Mouse (Mus musculus): Measurements from ENCODE around the gene B3galnt1. TPM values are rescaled to one million over a fixed set of nuclear protein-coding genes. Genes with fewer than 3 reads are reported as not detected.

The B3galnt1 gene
- 33.0 and 33.8 TPM in 2 replicates for polyA plus RNA-seq (2016; fragmentation: Nextera tagmentation; extraction: Ambion mirVana)

- H3K27me3 ChIP-seq (ENCODE audit: insufficient read depth, poor library complexity, severe bottlenecking): peaks cover 13% of the 10 kb centered on the region; the same call in 1 of the 2 replicates
- no peaks in the 10 kb centered on the region for H3K9me3 ChIP-seq
- H3K27ac ChIP-seq: peak within 1 kb of the TSS; percentile 90
- 0 out of 2 replicates have a peak, but pooled peaks cover 2% of the 10 kb centered on the region for H3K36me3 ChIP-seq
- peak within 1 kb of the TSS; percentile 77 for H3K4me3 ChIP-seq
- H3K4me1 ChIP-seq (replicated peaks): peaks cover 29% of the 10 kb centered on the region
- peak; percentile 75 for DNase-seq (ENCODE audit: low spot score)
- under 1% methylated on average over 93 of the region's 99 CpGs for WGBS
Observed at GRCm38 (mm10) chr3:69598261-69599165, at the start of gene B3galnt1. Gene B3galnt1, minus strand, starts transcription at chr3:69598960.

GRCm38 (mm10) chr3:69634521-69634920 is 35.8 kb upstream of the B3galnt1 start:
- no peak overlapping the region for H3K4me3 ChIP-seq
- H3K27ac ChIP-seq: no peak overlapping the region
- no peaks in the 10 kb centered on the region for H3K36me3 ChIP-seq
- no peaks in the 10 kb centered on the region for H3K27me3 ChIP-seq (ENCODE audit: insufficient read depth, poor library complexity, severe bottlenecking)
- H3K9me3 ChIP-seq: no peaks in the 10 kb centered on the region
- H3K4me1 ChIP-seq (replicated peaks): no peaks in the 10 kb centered on the region
- WGBS: 91% methylated on average over 3 of the region's 3 CpGs
- no peak for DNase-seq (ENCODE audit: low spot score)

- no peaks in the 10 kb centered on the region for H3K9me3 ChIP-seq
- no peak overlapping the region for H3K4me3 ChIP-seq
- WGBS: 87% methylated on average over 12 of the region's 12 CpGs
- H3K36me3 ChIP-seq: no peaks in the 10 kb centered on the region
- no peak overlapping the region for H3K27ac ChIP-seq
- H3K27me3 ChIP-seq (ENCODE audit: insufficient read depth, poor library complexity, severe bottlenecking): no peaks in the 10 kb centered on the region
- no peaks in the 10 kb centered on the region for H3K4me1 ChIP-seq (replicated peaks)
- DNase-seq (ENCODE audit: low spot score): no peak
Observed at GRCm38 (mm10) chr3:69633706-69634420, 35.1 kb upstream of the B3galnt1 start.

- 83% methylated on average over 11 of the region's 11 CpGs for WGBS
- Histone ChIP-seq H3K9me3 (no peaks in the 10 kb centered on the region), H3K4me1 (replicated peaks) (no peaks in the 10 kb centered on the region), H3K27me3 (ENCODE audit: insufficient read depth, poor library complexity, severe bottlenecking) (no peaks in the 10 kb centered on the region), H3K36me3 (no peaks in the 10 kb centered on the region), H3K4me3 (no peak overlapping the region), H3K27ac (no peak overlapping the region)
- no peak for DNase-seq (ENCODE audit: low spot score)
Observed at GRCm38 (mm10) chr3:69626963-69627590, 28.3 kb upstream of the B3galnt1 start.

- no peak for DNase-seq (ENCODE audit: low spot score)
- no peaks in the 10 kb centered on the region for H3K36me3 ChIP-seq
- H3K4me3 ChIP-seq: no peak overlapping the region
- no peak overlapping the region for H3K27ac ChIP-seq
- H3K4me1 ChIP-seq (replicated peaks): no peaks in the 10 kb centered on the region
- H3K27me3 ChIP-seq (ENCODE audit: insufficient read depth, poor library complexity, severe bottlenecking): no peaks in the 10 kb centered on the region
- no peaks in the 10 kb centered on the region for H3K9me3 ChIP-seq
- WGBS: 86% methylated on average over 11 of the region's 11 CpGs
Observed at GRCm38 (mm10) chr3:69626213-69626962, 27.6 kb upstream of the B3galnt1 start.

GRCm38 (mm10) chr3:69624182-69624581 is 25.4 kb upstream of the B3galnt1 start:
- Histone ChIP-seq H3K27ac (no peak overlapping the region), H3K4me3 (no peak overlapping the region), H3K9me3 (no peaks in the 10 kb centered on the region), H3K36me3 (no peaks in the 10 kb centered on the region), H3K27me3 (ENCODE audit: insufficient read depth, poor library complexity, severe bottlenecking) (no peaks in the 10 kb centered on the region), H3K4me1 (replicated peaks) (no peaks in the 10 kb centered on the region)
- no peak for DNase-seq (ENCODE audit: low spot score)
- WGBS: 87% methylated on average over 2 of the region's 2 CpGs

GRCm38 (mm10) chr3:69607909-69608308 is 9.1 kb upstream of the B3galnt1 start:
- DNase-seq (ENCODE audit: low spot score): no peak
- no peak overlapping the region for H3K27ac ChIP-seq
- no peak overlapping the region for H3K4me3 ChIP-seq
- H3K9me3 ChIP-seq: peaks cover 8% of the 10 kb centered on the region; the same call in 1 of the 2 replicates
- H3K27me3 ChIP-seq (ENCODE audit: insufficient read depth, poor library complexity, severe bottlenecking): no peaks in the 10 kb centered on the region
- H3K36me3 ChIP-seq: no peaks in the 10 kb centered on the region
- no peaks in the 10 kb centered on the region for H3K4me1 ChIP-seq (replicated peaks)
- WGBS: 89% methylated on average over 5 of the region's 5 CpGs

GRCm38 (mm10) chr3:69607468-69607867 is 8.7 kb upstream of the B3galnt1 start:
- Histone ChIP-seq H3K4me3 (no peak overlapping the region), H3K9me3 (peaks cover 3% of the 10 kb centered on the region; the same call in 1 of the 2 replicates), H3K27ac (no peak overlapping the region), H3K36me3 (no peaks in the 10 kb centered on the region), H3K27me3 (ENCODE audit: insufficient read depth, poor library complexity, severe bottlenecking) (no peaks in the 10 kb centered on the region), H3K4me1 (replicated peaks) (no peaks in the 10 kb centered on the region)
- WGBS: 67% methylated on average over 1 of the region's 1 CpGs
- no peak for DNase-seq (ENCODE audit: low spot score)

GRCm38 (mm10) chr3:69606923-69607322 is 8.2 kb upstream of the B3galnt1 start:
- Histone ChIP-seq H3K36me3 (no peaks in the 10 kb centered on the region), H3K4me3 (no peak overlapping the region), H3K27me3 (ENCODE audit: insufficient read depth, poor library complexity, severe bottlenecking) (no peaks in the 10 kb centered on the region), H3K9me3 (no peaks in the 10 kb centered on the region), H3K27ac (no peak overlapping the region), H3K4me1 (replicated peaks) (no peaks in the 10 kb centered on the region)
- DNase-seq (ENCODE audit: low spot score): no peak
- WGBS: 89% methylated on average over 1 of the region's 1 CpGs

- Histone ChIP-seq H3K36me3 (no peaks in the 10 kb centered on the region), H3K27me3 (ENCODE audit: insufficient read depth, poor library complexity, severe bottlenecking) (peaks cover 13% of the 10 kb centered on the region; the same call in 1 of the 2 replicates), H3K4me3 (peak overlapping the region; percentile 77), H3K9me3 (no peaks in the 10 kb centered on the region), H3K27ac (peak overlapping the region; percentile 90), H3K4me1 (replicated peaks) (peaks cover 29% of the 10 kb centered on the region)
- 11% methylated on average over 5 of the region's 5 CpGs for WGBS
- DNase-seq (ENCODE audit: low spot score): no peak
Observed at GRCm38 (mm10) chr3:69599166-69599500, 373 bp upstream of the B3galnt1 start.

- Histone ChIP-seq H3K27me3 (ENCODE audit: insufficient read depth, poor library complexity, severe bottlenecking) (peaks cover 13% of the 10 kb centered on the region; the same call in 1 of the 2 replicates), H3K4me3 (peak overlapping the region; percentile 77), H3K9me3 (no peaks in the 10 kb centered on the region), H3K4me1 (replicated peaks) (peaks cover 29% of the 10 kb centered on the region), H3K27ac (peak overlapping the region; percentile 90), H3K36me3 (0 out of 2 replicates have a peak, but pooled peaks cover 4% of the 10 kb centered on the region)
- 10% methylated on average over 7 of the region's 7 CpGs for WGBS
- DNase-seq (ENCODE audit: low spot score): no peak
Observed at GRCm38 (mm10) chr3:69597816-69598215, 944 bp downstream of the B3galnt1 start.

- no peaks in the 10 kb centered on the region for H3K9me3 ChIP-seq
- no peak for DNase-seq (ENCODE audit: low spot score)
- H3K4me3 ChIP-seq: peak overlapping the region; percentile 77; the same call in 1 of the 2 replicates
- WGBS: 90% methylated on average over 6 of the region's 6 CpGs
- H3K36me3 ChIP-seq: 0 out of 2 replicates have a peak, but pooled peaks cover 4% of the 10 kb centered on the region
- H3K27ac ChIP-seq: no peak overlapping the region
- peaks cover 29% of the 10 kb centered on the region for H3K4me1 ChIP-seq (replicated peaks)
- peaks cover 13% of the 10 kb centered on the region; the same call in 1 of the 2 replicates for H3K27me3 ChIP-seq (ENCODE audit: insufficient read depth, poor library complexity, severe bottlenecking)
Observed at GRCm38 (mm10) chr3:69597211-69597610, 1.5 kb downstream of the B3galnt1 start.

Measured in hindbrain, embryonic 10.5 days (tissue).